Mouse (Mus musculus): ENCODE measurements at regions not wholly inside any gene's neighbourhood (a gene's known extent, or its start where the extent isn't known, plus 50 kb on each side); places are given as distances from the start of the nearest gene placed in this dataset.

DNA sequence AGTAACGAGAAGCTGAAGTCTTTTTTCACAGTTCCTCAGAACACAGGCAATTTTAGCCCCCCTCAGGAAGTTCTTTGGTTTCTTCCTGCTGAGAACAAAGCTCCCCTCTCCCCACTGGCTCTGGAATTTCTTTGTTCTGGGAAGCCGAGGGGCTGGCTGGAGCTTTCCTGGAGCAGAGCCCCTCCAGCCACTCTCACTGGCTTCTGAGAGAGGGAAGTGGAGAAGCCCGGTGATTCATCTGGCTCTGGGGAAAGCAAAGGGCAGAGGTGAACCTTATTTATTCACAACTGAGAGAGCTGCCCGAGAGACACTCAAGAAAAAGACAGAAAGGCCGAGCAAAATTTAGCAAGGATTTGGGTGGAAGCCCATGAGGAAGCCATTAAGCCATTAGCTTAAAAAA, 63.9 kb downstream of the Ddx3x start:
- peak overlapping the region; percentile 56 for H3K9ac ChIP-seq (ENCODE audit: low read length)
- peak overlapping the region; percentile 92 for H3K27ac ChIP-seq (ENCODE audit: low read depth, low read length)
- peak; percentile 76 for DNase-seq (ENCODE audit: low spot score)
- H3K36me3 ChIP-seq (ENCODE audit: control insufficient read depth, insufficient read depth, low read length): no peaks in the 10 kb centered on the region
- H3K4me1 ChIP-seq (ENCODE audit: control insufficient read depth, insufficient read depth, low read length): peaks cover 8% of the 10 kb centered on the region
- H3K27me3 ChIP-seq (ENCODE audit: control insufficient read depth, insufficient read depth, low read length): no peaks in the 10 kb centered on the region
- no peaks in the 10 kb centered on the region for H3K9me3 ChIP-seq (ENCODE audit: control insufficient read depth, low read length)
- 0 out of 2 replicates have a peak overlapping the region, but pooled peaks have one; percentile 6 for H3K4me3 ChIP-seq (ENCODE audit: low read depth, low read length)
- 3% methylated on average over 5 of the region's 5 CpGs for WGBS
- peak; percentile 25; the same call in 1 of the 2 replicates for ATAC-seq (ENCODE audit: insufficient read depth, low FRiP score, low TSS enrichment)
- H3K4me2 ChIP-seq (ENCODE audit: low read depth): peak overlapping the region; percentile 30

DNA sequence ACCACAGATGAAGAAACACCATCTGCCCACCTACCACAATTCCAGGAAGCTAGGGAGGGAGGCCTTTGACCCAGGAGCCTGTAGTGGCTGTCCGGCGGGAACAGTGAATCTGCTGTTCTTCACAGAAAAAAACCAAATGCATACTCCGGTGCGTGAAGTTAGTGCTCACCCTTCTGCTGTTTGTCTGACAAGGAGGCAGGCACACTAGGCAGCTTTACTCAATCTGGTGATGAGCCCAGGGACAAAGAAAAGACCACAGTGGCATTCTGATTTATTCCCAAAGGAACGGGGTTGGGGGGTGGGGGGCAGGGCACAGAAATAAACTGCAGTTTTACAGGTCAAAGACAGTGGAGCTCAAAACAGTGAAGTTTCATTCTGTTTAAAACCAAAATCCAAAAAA, 64.4 kb downstream of the Ddx3x start:
- Histone ChIP-seq H3K27ac (ENCODE audit: low read depth, low read length) (peak overlapping the region; percentile 92), H3K4me3 (ENCODE audit: low read depth, low read length) (0 out of 2 replicates have a peak overlapping the region, but pooled peaks have one; percentile 6), H3K4me2 (ENCODE audit: low read depth) (peak overlapping the region; percentile 30), H3K4me1 (ENCODE audit: control insufficient read depth, insufficient read depth, low read length) (peaks cover 8% of the 10 kb centered on the region), H3K27me3 (ENCODE audit: control insufficient read depth, insufficient read depth, low read length) (no peaks in the 10 kb centered on the region), H3K9me3 (ENCODE audit: control insufficient read depth, low read length) (no peaks in the 10 kb centered on the region), H3K9ac (ENCODE audit: low read length) (peak overlapping the region; percentile 56), H3K36me3 (ENCODE audit: control insufficient read depth, insufficient read depth, low read length) (no peaks in the 10 kb centered on the region)
- ATAC-seq (ENCODE audit: insufficient read depth, low FRiP score, low TSS enrichment) (peak; percentile 31), DNase-seq (ENCODE audit: low spot score) (peak; percentile 47)
- WGBS: 6% methylated on average over 5 of the region's 5 CpGs

DNA sequence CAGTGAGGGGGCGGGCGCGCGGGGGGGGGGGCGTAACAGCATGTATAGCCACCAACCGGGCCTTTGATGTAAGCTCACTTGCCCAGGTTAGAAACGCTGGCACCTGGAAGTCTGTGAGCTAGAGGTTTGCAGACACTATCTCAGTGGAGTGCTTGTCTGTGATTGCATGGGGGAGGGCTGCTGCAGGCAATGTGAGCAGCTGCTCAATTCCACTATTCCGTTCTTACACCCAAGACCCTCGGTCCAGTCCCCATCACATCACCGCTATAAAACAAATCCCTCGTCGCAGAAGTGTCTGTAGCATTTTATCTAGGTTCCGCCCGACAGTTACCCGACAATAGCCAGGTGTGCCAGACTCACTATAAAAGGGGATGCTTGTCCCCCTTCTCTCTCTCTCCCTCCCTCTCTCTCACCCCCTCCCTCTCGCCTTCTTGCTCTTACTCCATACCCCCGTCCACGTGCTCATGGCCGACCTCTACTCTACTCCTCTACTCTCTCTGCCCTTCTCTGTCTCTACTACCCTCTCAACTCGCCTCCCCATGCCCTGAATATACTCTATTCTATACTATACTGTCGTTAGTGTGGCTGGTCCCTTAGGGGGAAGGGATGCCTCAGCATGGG, 65.4 kb downstream of the Ddx3x start:
- Histone ChIP-seq H3K9me3 (ENCODE audit: control insufficient read depth, low read length) (no peaks in the 10 kb centered on the region), H3K27ac (ENCODE audit: low read depth, low read length) (peak overlapping the region; percentile 92), H3K36me3 (ENCODE audit: control insufficient read depth, insufficient read depth, low read length) (no peaks in the 10 kb centered on the region), H3K27me3 (ENCODE audit: control insufficient read depth, insufficient read depth, low read length) (no peaks in the 10 kb centered on the region), H3K9ac (ENCODE audit: low read length) (peak overlapping the region; percentile 42), H3K4me3 (ENCODE audit: low read depth, low read length) (peak overlapping the region; percentile 35; the same call in 1 of the 2 replicates), H3K4me2 (ENCODE audit: low read depth) (peak overlapping the region; percentile 51), H3K4me1 (ENCODE audit: control insufficient read depth, insufficient read depth, low read length) (peaks cover 8% of the 10 kb centered on the region)
- ATAC-seq (ENCODE audit: insufficient read depth, low FRiP score, low TSS enrichment): peak; percentile 49
- peak; percentile 50 for DNase-seq (ENCODE audit: low spot score)
- WGBS: 9% methylated on average over 16 of the region's 21 CpGs

DNA sequence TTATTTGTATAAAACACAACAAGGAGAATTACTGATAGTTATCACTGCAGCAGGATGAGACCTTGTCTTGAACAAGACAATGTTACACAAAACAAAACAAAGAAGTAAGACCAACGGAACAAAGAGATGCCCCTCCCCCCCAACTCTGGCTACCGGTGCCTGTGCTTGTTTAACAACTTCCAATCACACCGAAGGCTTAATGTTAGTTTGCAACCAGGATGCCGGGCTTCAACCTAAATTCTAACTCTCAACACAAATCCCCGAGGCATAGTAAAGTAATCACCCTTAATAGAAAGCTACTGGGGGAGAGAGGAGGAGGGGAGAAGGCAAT, 65.9 kb downstream of the Ddx3x start:
- peak overlapping the region; percentile 92 for H3K27ac ChIP-seq (ENCODE audit: low read depth, low read length)
- H3K36me3 ChIP-seq (ENCODE audit: control insufficient read depth, insufficient read depth, low read length): no peaks in the 10 kb centered on the region
- peaks cover 8% of the 10 kb centered on the region for H3K4me1 ChIP-seq (ENCODE audit: control insufficient read depth, insufficient read depth, low read length)
- ATAC-seq (ENCODE audit: insufficient read depth, low FRiP score, low TSS enrichment) (0 out of 2 replicates have a peak, but pooled peaks have one; percentile 1), DNase-seq (ENCODE audit: low spot score) (no peak)
- WGBS: 13% methylated on average over 5 of the region's 5 CpGs
- no peaks in the 10 kb centered on the region for H3K27me3 ChIP-seq (ENCODE audit: control insufficient read depth, insufficient read depth, low read length)
- peak overlapping the region; percentile 42 for H3K9ac ChIP-seq (ENCODE audit: low read length)
- peak overlapping the region; percentile 51 for H3K4me2 ChIP-seq (ENCODE audit: low read depth)
- H3K4me3 ChIP-seq (ENCODE audit: low read depth, low read length): peak overlapping the region; percentile 35
- H3K9me3 ChIP-seq (ENCODE audit: control insufficient read depth, low read length): no peaks in the 10 kb centered on the region

DNA sequence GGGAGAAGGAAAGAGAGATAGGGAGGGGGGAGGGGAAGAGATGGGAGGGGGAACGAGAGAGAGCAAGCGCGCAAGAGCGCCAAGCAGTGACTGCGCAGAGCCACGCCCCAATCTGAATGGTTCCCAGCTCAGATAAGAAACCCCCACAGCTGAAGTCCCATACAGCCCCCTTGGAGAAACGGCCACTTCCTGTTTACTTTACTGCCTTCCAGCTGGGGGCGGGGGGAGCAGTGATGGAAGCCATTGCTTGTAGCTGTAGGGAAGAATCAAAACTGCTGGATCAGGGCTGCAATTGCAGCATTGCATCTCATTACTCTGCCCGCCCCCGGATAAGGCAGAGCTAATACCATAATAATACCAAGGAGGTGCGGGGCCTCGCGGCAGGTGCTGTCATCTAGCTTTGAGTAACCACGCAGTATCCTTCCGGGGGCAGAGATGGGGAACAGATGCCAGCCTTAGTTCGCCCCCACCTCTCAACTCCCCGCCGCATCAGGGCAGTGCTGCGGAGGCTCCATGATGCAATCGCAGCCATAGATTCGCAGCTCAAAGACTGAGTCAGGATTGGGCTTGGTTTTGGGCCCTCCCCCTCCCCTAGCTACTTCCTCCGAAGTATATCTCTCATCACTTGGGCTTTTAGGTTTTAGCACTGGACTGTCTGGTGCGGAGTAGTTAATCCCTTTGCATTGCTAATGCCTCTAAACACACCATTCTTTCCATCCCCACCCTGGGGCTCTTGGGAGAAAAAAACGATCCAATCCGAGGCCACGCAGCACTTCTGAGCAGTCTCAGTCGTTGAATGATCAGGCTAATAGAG, 66.5 kb downstream of the Ddx3x start:
- peak overlapping the region; percentile 92 for H3K27ac ChIP-seq (ENCODE audit: low read depth, low read length)
- peak overlapping the region; percentile 51 for H3K4me2 ChIP-seq (ENCODE audit: low read depth)
- peaks cover 8% of the 10 kb centered on the region for H3K4me1 ChIP-seq (ENCODE audit: control insufficient read depth, insufficient read depth, low read length)
- peak; percentile 78 for DNase-seq (ENCODE audit: low spot score)
- H3K9ac ChIP-seq (ENCODE audit: low read length): peak overlapping the region; percentile 48
- WGBS: 9% methylated on average over 25 of the region's 27 CpGs
- no peaks in the 10 kb centered on the region for H3K36me3 ChIP-seq (ENCODE audit: control insufficient read depth, insufficient read depth, low read length)
- no peaks in the 10 kb centered on the region for H3K27me3 ChIP-seq (ENCODE audit: control insufficient read depth, insufficient read depth, low read length)
- ATAC-seq (ENCODE audit: insufficient read depth, low FRiP score, low TSS enrichment): peak; percentile 90
- peak overlapping the region; percentile 35 for H3K4me3 ChIP-seq (ENCODE audit: low read depth, low read length)
- no peaks in the 10 kb centered on the region for H3K9me3 ChIP-seq (ENCODE audit: control insufficient read depth, low read length)

DNA sequence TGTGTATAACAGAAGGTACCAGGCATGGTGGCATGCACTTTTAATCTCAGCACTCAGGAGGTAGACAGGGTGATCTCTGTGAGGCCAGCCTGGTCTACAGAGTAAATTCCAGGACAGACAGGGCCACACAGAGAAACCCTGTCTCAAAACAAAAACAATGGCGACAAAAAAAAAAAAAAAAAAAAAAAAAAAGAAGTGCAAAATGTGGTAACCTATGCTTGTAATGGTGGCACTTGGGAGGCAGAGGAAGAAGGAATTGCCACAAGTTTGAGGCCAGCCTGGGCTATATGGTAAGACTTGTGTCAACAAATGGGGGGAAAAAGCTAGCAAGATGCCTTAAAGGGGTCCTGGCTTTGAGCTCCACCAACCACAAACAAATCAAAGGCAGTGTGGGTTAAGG, 67.6 kb downstream of the Ddx3x start:
- DNase-seq (ENCODE audit: low spot score) (no peak), ATAC-seq (ENCODE audit: insufficient read depth, low FRiP score, low TSS enrichment) (no peak)
- Histone ChIP-seq H3K4me2 (ENCODE audit: low read depth) (no peak overlapping the region), H3K4me1 (ENCODE audit: control insufficient read depth, insufficient read depth, low read length) (peaks cover 8% of the 10 kb centered on the region), H3K9me3 (ENCODE audit: control insufficient read depth, low read length) (no peaks in the 10 kb centered on the region), H3K9ac (ENCODE audit: low read length) (no peak overlapping the region), H3K27me3 (ENCODE audit: control insufficient read depth, insufficient read depth, low read length) (no peaks in the 10 kb centered on the region), H3K36me3 (ENCODE audit: control insufficient read depth, insufficient read depth, low read length) (no peaks in the 10 kb centered on the region), H3K27ac (ENCODE audit: low read depth, low read length) (no peak overlapping the region), H3K4me3 (ENCODE audit: low read depth, low read length) (no peak overlapping the region)
- 57% methylated on average over 1 of the region's 1 CpGs for whole genome bisulfite sequencing

DNA sequence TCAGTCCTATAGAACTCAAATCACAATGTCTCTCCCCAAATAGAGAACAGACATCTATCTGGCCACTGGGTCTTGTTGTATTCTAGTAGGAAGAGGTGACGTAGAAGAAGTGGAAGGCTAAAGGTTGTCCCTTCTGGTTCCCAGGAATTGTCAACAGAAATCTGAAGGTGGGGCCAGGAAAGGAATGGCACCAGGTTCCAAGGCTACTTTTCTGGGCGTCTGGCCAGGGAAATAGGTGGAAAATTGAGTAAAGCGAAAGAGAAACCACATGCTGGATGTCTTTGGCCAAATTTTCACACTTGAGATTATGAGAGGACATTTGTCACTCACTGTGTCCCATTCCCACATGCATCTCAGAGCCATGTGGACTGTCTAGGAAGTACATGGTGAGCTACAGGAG, 69.7 kb downstream of the Ddx3x start:
- ATAC-seq (ENCODE audit: insufficient read depth, low FRiP score, low TSS enrichment): no peak

DNA sequence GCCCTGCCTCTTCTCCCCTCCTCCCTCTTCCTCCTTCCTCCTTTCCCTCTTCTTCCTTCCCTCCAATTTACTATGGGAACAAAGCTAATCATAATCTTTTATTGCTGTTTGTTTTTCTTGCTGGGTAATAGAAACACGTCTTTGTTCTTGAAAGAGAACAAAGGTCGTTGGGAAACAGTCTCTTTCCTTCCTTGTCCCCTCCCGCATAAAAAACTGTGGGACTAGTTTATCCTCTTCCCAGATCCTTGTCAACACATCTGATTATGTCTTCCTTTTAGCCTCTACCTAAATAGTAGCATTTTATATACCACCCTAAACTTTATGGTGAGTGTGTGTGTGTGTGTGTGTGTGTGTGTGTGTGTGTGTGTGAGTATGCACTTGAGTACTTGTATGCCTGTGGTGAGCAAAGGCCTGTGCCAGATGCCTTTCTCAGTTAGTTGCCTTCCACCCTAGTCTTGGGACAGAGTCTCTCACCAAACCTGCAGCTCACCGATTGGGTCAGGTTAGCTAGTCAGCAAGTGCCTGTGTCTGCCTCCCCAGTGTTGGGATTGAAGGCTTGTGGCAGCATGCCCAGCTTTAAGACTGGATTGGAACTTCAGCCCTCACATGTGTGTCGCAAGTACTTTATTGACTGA, 76.5 kb downstream of the Ddx3x start:
- ATAC-seq (ENCODE audit: insufficient read depth, low FRiP score, low TSS enrichment) (no peak), DNase-seq (ENCODE audit: low spot score) (no peak)
- Histone ChIP-seq H3K4me2 (ENCODE audit: low read depth) (no peak overlapping the region), H3K36me3 (ENCODE audit: control insufficient read depth, insufficient read depth, low read length) (no peaks in the 10 kb centered on the region), H3K9me3 (ENCODE audit: control insufficient read depth, low read length) (no peaks in the 10 kb centered on the region), H3K27me3 (ENCODE audit: control insufficient read depth, insufficient read depth, low read length) (no peaks in the 10 kb centered on the region), H3K27ac (ENCODE audit: low read depth, low read length) (no peak overlapping the region), H3K4me1 (ENCODE audit: control insufficient read depth, insufficient read depth, low read length) (no peaks in the 10 kb centered on the region), H3K9ac (ENCODE audit: low read length) (no peak overlapping the region), H3K4me3 (ENCODE audit: low read depth, low read length) (no peak overlapping the region)
- WGBS: 59% methylated on average over 5 of the region's 5 CpGs

More for the DNA sequence above, 69.7 kb downstream of the Ddx3x start:
- no peak overlapping the region for H3K4me2 ChIP-seq (ENCODE audit: low read depth)
- H3K27ac ChIP-seq (ENCODE audit: low read depth, low read length): no peak overlapping the region
- peaks cover 4% of the 10 kb centered on the region; the same call in 1 of the 2 replicates for H3K4me1 ChIP-seq (ENCODE audit: control insufficient read depth, insufficient read depth, low read length)
- no peaks in the 10 kb centered on the region for H3K27me3 ChIP-seq (ENCODE audit: control insufficient read depth, insufficient read depth, low read length)
- H3K36me3 ChIP-seq (ENCODE audit: control insufficient read depth, insufficient read depth, low read length): no peaks in the 10 kb centered on the region
- no peak overlapping the region for H3K9ac ChIP-seq (ENCODE audit: low read length)
- no peak overlapping the region for H3K4me3 ChIP-seq (ENCODE audit: low read depth, low read length)
- no peaks in the 10 kb centered on the region for H3K9me3 ChIP-seq (ENCODE audit: control insufficient read depth, low read length)
- DNase-seq (ENCODE audit: low spot score): no peak
- WGBS: 84% methylated on average over 3 of the region's 3 CpGs
